Mouse (Mus musculus): Measurements from ENCODE around the gene Slc44a4. TPM values are rescaled to one million over a fixed set of nuclear protein-coding genes. Genes with fewer than 3 reads are reported as not detected.
A peak's percentile ranks its signal among the peaks of the same experiment; 100 is the strongest.
"Not testable (repeated sequence)": the region's sequence is repeated elsewhere in the genome, so short reads cannot be mapped to it uniquely, and the experiment has no call there.

The Slc44a4 gene
- total RNA-seq, 2 experiments from 2014 or later, result not detected

DNA sequence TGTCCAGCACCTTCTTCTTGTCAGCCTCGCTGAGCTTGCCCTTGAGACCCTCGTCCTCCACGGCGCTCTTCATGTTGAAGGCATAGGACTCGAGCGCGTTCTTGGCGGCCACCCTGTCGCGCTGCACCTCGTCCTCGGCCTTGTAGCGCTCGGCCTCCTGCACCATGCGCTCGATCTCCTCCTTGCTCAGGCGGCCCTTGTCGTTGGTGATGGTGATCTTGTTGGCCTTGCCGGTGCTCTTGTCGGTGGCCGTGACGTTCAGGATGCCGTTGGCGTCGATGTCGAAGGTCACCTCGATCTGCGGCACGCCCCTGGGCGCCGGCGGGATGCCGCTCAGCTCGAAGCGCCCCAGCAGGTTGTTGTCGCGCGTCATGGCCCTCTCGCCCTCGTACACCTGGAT, 43.0 kb downstream of the Slc44a4 start:
- DNase-seq (ENCODE audit: low spot score); intact Hi-C loops (cut with DNase I): not testable (repeated sequence)

DNA sequence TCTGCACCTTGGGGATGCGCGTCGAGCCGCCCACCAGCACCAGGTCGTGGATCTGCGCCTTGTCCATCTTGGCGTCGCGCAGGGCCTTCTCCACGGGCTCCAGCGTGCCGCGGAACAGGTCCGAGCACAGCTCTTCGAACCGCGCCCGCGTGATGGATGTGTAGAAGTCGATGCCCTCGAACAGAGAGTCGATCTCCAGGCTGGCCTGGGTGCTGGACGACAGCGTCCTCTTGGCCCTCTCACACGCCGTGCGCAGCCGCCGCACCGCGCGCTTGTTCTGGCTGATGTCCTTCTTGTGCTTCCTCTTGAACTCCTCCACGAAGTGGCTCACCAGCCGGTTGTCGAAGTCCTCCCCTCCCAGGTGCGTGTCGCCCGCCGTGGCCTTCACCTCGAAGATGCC, 43.7 kb downstream of the Slc44a4 start:
- intact Hi-C loops (cut with DNase I); DNase-seq (ENCODE audit: low spot score): not testable (repeated sequence)

DNA sequence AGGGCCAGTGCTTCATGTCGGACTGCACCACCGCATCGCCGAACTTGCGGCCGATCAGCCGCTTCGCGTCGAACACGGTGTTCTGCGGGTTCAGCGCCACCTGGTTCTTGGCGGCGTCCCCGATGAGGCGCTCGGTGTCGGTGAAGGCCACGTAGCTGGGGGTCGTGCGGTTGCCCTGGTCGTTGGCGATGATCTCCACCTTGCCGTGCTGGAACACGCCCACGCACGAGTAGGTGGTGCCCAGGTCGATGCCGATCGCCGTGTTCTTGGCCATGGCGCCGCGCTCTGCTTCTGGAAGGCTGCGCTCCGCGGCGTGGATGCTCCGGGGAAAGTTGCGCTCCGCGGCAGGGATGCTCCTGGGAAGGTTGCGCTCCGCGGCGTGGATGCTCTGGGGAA, 44.5 kb downstream of the Slc44a4 start:
- intact Hi-C loops (cut with DNase I); DNase-seq (ENCODE audit: low spot score): not testable (repeated sequence)

DNA sequence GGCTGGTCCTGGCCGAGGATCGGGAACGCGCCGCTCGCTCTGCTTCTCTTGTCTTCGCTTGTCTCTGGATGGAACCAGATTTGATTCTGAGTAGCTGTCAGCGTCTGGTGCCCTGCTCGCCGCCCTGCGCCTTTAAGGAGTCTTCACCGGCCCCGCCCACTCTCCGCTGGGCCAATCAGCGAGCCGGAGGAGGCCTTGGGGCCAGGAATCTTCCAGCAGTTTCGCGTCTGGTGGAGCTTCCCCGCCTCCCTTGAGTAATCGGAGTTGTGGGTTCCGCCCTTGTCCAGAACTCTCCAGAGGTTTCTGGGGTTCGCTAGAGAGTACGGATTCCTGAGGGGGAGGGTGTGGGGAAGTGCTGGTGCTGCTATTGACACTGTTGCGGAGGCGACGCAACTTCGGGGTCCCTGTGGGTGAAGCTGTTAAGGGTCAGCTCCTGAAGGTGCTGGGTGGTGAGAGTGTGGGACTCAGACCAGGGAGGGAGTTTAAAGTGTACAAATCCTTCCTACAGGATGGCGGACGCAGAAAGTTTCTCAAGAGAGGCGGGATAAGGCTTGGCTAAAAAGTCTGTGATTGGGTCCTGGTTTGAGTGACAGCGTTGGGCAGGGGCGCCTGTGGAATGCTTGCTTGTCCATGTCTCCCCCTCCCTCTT, 45.0 kb downstream of the Slc44a4 start, which contains the start of gene Hspa1b:
Hspa1b (minus strand) TSS at position 109 of the 649 bp plus-strand sequence.
- peak; percentile 86 for DNase-seq (ENCODE audit: low spot score)
- intact Hi-C loops (cut with DNase I), result not testable (repeated sequence)

DNA sequence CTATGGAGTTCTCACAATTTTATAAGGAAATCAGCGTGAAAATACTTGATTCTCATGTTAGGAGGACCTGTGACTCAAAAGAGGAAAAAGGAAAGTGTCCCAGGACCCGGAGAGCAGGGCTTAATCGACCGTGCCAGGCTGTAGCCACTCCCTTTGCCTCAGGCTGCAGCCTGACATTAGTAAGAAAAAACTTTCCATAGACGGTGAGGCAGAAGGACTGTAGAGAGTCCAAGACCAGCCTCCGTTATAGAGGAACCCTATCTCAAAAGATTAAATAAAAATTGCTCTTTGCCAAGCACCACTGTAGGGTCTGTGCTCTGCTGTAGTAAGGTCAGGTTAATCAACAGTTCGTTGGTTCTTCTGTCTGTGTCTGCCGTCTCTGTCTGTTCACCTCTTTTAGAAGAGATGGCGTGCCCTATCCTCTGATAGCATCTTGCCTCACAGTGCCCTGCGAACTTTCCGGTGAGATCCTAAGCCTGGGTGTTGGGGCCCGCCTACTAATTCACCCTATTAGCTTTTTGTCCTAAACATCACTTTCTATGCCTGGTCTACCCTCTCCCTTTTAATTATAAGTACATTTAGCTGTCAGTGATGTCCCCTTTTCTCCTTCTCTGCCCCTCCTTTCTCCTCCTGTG, 45.7 kb downstream of the Slc44a4 start:
- intact Hi-C loops (cut with DNase I), result no loop called here
- DNase-seq (ENCODE audit: low spot score), result no peak

DNA sequence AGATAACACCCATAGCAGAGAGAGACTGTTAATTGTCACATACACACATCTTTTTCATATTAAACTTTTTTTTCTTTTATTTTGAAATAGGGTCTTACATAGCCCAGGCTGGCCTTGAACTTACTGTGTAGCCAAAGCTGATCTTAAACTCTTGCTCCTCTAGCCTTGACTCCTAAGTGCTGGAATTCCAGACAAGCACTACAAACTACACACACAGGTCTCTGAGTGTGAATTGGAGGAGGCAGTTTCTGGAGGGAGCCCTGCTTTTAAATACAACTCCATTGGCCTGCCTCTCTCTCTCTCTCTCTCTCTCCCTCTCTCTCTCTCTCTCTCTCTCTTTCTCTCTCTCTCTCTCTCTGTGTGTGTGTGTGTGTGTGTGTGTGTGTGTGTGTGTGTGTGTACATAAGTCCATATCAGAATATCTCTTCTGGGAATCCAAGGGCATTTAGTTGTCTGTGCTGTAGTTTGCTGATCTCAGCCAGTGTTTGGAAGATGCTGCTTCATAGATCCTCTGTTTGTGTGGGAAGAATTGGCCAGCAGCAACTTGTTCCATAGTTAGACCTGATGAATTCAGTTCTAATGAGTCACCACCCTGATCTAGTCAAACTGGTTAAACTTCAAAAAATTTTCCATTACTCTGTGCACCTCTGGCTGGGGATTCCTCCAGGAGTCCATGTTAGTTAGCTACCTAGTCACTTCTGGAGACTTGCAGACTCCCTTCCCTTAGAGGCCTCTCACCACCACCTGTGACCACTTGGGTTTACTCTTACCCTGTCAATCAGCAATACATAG, 46.6 kb downstream of the Slc44a4 start:
- intact Hi-C loops (cut with DNase I), result no loop called here
- DNase-seq (ENCODE audit: low spot score), result no peak

DNA sequence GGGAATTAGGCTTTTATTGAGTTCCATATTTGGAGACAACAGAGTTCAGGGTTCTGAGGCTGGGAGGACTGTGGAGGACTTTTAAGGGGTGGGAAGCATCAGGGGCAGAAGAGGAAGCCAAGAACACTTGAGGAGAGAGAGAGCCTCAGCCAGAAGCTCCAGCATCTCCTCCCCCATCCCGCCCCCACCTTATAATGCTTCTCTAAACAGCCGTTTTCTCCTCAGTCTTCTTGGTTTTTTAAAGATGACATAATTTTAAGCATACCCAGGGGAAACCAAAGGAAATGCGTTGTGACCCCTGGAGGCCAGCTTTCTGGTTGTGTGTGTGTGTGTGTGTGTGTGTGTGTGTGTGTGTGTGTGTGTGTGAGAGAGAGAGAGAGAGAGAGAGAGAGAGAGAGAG, 47.9 kb downstream of the Slc44a4 start:
- intact Hi-C loops (cut with DNase I), result no loop called here
- DNase-seq (ENCODE audit: low spot score), result no peak

DNA sequence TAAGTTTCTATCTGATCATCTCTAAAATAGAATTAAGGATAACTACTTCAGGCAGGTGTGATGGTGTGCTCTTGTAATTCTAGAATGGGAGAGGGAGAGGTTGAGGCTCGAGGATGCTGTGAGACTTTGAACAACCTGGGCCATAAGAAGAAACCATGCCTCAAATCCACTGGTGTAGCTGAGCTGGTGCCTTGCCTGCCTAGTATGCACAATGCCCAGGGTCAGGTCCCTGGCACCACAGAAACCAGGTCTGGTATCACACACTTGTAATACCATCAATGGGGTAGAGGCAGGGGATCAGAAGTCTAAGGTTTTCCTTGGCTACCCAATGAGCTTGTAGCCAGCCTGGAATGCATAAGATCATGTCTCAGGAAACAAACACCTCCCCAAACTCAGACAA, 48.6 kb downstream of the Slc44a4 start:
- intact Hi-C loops (cut with DNase I), result no loop called here

DNA sequence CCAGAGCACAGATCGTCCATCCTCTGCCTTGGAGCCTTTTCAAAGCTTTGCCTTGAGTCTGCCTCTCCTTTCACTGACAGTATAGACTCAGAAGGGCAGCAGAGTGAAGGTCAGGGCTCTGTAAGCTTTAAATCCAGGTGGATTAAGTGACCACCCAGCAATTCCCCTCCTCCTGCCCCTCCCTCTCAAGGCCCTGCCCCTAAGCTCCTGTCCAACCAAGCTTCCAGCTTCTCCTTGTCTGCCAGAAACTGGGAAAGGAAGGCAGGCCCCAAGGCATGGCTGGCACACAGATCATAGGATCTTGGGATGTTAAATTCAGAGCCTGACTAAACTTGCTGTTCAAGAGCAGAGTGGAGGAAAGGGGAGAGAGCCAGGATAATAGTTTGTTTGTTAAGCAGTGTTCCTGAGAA, 50.4 kb downstream of the Slc44a4 start:
- intact Hi-C loops (cut with DNase I), result no loop called here
- DNase-seq (ENCODE audit: low spot score), result no peak

More for the DNA sequence above, 48.6 kb downstream of the Slc44a4 start:
- DNase-seq (ENCODE audit: low spot score), result no peak

DNA sequence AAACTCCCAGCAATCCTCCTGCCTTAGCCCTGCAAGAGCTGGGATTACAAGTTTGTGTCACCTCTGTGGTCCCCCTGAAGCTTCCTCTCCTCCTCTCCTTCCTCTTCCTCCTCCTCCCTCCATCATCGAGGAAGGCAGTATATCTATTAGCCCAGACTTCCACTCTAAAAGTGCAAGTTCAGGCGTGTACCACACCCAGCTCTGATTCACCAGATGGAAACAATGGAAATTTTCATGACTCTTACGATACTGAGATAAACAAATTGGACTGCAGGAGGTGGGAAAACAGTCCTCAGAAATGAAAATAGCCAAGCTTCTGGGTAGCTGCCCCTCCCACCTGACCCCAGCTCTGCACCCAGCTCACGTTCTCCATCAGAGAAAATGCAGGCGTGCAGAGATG, 51.4 kb downstream of the Slc44a4 start:
- DNase-seq (ENCODE audit: low spot score), result no peak
- intact Hi-C loops (cut with DNase I), result no loop called here

DNA sequence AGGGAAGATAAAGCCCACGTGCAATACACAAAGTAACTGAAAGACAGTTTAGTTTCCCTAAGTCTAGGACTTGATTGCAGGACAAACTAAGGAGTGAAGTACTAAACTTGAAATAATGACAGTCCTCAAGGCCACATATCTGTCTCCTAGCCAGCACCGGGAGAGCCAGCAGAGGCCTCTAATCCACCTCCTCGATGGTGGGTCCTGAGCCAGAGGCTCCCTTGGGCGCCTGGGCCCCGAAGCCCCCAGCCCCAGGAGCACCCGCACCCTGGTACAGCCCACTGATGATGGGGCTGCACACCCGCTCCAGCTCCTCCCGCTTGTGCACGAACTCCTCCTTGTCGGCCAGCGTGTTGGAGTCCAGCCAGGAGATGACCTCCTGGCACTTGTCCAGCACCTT, 55.6 kb downstream of the Slc44a4 start, which contains the start of gene Gm20481:
Gm20481 (plus strand) TSS at position 91 of the 400 bp plus-strand sequence.
- DNase-seq (ENCODE audit: low spot score); intact Hi-C loops (cut with DNase I): not testable (repeated sequence)

DNA sequence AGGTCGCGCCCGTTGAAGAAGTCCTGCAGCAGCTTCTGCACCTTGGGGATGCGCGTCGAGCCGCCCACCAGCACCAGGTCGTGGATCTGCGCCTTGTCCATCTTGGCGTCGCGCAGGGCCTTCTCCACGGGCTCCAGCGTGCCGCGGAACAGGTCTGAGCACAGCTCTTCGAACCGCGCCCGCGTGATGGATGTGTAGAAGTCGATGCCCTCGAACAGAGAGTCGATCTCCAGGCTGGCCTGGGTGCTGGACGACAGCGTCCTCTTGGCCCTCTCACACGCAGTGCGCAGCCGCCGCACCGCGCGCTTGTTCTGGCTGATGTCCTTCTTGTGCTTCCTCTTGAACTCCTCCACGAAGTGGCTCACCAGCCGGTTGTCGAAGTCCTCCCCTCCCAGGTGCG, 56.6 kb downstream of the Slc44a4 start:
- intact Hi-C loops (cut with DNase I), result not testable (repeated sequence)

DNA sequence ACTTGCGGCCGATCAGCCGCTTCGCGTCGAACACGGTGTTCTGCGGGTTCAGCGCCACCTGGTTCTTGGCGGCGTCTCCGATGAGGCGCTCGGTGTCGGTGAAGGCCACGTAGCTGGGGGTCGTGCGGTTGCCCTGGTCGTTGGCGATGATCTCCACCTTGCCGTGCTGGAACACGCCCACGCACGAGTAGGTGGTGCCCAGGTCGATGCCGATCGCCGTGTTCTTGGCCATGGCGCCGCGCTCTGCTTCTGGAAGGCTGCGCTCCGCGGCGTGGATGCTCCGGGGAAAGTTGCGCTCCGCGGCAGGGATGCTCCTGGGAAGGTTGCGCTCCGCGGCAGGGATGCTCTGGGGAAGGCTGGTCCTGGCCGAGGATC, 57.4 kb downstream of the Slc44a4 start:
- DNase-seq (ENCODE audit: low spot score); intact Hi-C loops (cut with DNase I): not testable (repeated sequence)

More for the DNA sequence above, 56.6 kb downstream of the Slc44a4 start:
- not testable (repeated sequence) for DNase-seq (ENCODE audit: low spot score)

DNA sequence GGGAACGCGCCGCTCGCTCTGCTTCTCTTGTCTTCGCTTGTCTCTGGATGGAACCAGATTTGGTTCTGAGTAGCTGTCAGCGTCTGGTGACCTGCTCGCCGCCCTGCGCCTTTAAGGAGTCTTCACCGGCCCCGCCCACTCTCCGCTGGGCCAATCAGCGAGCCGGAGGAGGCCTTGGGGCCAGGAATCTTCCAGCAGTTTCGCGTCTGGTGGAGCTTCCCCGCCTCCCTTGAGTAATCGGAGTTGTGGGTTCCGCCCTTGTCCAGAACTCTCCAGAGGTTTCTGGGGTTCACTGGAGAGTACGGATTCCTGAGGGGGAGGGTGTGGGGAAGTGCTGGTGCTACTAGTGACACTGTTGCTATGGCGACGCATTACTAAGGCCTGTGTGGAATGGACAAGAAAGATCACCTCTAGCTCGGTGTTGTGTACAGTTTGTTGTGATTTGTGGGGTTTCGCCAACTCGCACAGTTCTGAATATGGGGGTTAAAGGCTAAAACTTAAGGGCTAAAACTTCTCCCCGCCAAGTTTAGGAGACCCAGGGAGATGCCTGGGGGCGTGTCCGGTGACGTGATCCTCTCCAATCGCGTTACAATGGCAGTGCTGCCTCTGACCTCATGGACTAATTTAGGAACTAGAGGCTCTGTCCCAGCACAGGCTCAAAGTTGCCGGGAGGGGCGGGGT, 57.9 kb downstream of the Slc44a4 start, which contains the start of the genes Hspa1a and Hspa1l:
Hspa1a (minus strand) TSS at position 88 of the 681 bp plus-strand sequence.
Hspa1l (plus strand) TSS at position 635 of the 681 bp plus-strand sequence.
- peak; percentile 83 for DNase-seq (ENCODE audit: low spot score)
- intact Hi-C loops (cut with DNase I), result not testable (repeated sequence)

DNA sequence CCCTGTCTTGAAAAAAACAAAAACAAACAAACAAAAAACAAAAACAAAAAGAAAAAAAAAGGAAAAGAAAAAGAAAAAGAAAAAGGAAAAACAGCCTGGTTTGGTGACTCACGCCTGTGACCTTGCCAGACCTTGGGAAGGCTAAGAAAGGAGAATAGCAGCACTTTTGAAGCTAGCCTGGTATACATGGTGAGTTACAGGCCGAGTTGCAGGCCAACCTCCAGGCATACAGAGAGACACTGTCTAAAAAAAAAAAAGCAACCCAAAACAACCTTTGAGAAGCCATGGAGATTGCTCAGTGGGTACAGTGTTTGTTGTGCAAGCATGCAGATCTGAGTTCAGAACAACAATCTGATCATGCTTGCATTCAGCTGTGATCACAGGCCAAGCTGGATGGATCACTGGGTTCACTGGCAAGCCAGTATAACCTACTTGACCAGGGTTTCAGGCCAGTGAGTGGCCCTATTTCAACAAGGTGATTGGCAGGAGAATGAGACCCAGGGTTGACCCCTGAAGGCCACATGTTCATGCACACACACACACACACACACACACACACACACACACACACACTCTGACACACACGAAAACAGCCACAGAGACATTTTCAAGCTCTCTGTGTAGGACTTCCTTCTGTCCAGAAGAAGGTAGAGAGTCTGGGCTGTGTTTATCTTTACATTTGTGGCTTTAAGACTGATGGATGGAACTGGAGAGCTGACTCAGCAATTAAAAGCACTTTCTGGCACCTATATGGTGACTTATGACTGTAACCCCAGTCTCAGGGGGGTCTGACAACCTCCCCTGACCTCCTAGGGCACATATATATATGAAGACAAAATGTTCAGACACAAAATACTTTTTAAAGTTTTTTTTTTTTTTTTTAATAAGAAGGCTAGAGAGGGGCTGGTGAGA, 61.6 kb downstream of the Slc44a4 start:
- no peak for DNase-seq (ENCODE audit: low spot score)
- intact Hi-C loops (cut with DNase I), result no loop called here

DNA sequence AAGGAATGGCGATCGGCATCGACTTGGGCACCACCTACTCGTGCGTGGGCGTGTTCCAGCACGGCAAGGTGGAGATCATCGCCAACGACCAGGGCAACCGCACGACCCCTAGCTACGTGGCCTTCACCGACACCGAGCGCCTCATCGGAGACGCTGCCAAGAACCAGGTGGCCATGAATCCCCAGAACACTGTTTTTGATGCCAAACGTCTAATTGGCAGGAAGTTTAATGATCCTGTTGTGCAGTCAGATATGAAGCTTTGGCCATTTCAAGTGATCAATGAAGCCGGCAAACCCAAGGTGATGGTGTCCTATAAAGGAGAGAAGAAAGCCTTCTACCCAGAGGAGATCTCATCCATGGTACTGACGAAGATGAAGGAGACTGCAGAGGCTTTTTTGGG, 62.7 kb downstream of the Slc44a4 start:
- intact Hi-C loops (cut with DNase I), result no loop called here
- DNase-seq (ENCODE audit: low spot score), result no peak

DNA sequence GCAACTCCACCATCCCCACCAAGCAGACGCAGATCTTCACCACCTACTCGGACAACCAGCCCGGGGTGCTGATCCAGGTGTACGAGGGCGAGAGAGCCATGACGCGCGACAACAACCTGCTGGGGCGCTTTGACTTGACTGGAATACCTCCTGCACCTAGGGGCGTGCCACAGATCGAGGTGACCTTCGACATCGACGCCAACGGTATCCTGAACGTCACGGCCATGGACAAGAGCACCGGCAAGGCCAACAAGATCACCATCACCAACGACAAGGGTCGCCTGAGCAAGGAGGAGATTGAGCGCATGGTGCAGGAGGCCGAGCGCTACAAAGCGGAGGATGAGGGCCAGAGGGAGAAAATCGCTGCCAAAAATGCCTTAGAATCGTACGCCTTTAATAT, 64.0 kb downstream of the Slc44a4 start:
- no peak for DNase-seq (ENCODE audit: low spot score)

DNA sequence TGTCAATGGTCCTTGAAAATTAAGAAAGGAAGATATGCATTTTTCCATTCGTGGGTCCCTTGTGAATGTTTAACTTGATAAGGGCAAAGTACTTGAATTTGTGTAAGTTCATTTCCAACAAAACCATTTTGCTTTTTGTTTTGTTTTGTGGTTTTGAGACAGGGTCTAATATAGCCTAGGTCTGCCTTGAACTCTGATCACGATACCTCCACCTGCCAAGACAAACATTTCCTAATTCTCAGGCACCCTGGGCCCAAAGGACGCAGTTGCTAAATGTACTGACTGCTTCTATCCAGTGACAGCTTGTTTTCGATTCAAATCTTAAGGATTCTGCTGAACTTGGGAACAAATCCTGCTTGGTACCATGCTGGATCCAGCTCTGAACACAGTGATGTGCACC, 65.4 kb downstream of the Slc44a4 start:
- DNase-seq (ENCODE audit: low spot score), result no peak
- intact Hi-C loops (cut with DNase I), result loop anchor here (1.0 to 10.0 kb wide), 2 partner anchors 23 to 45 kb away; partner anchors contain the start of gene Neu1

More for the DNA sequence above, 64.0 kb downstream of the Slc44a4 start:
- intact Hi-C loops (cut with DNase I), result no loop called here

All from heart, postnatal 25 days (tissue).